Mouse (Mus musculus) B cell, adult (primary cell): ENCODE data around the gene Cenpp. TPM values are rescaled to one million over a fixed set of nuclear protein-coding genes. Genes with fewer than 3 reads are reported as not detected.

Source experiments
- total RNA-seq: library from RNA; stranded (reverse); gene quantifications from 4 replicates; pipeline ENCODE4 v1.2.4, GENCODE M21; 2023; ENCODE audit not compliant: inconsistent age

Cenpp gene
- total RNA-seq = 0.67 to 2.0 TPM (median 1.4 TPM) in 4 replicates

DNA sequence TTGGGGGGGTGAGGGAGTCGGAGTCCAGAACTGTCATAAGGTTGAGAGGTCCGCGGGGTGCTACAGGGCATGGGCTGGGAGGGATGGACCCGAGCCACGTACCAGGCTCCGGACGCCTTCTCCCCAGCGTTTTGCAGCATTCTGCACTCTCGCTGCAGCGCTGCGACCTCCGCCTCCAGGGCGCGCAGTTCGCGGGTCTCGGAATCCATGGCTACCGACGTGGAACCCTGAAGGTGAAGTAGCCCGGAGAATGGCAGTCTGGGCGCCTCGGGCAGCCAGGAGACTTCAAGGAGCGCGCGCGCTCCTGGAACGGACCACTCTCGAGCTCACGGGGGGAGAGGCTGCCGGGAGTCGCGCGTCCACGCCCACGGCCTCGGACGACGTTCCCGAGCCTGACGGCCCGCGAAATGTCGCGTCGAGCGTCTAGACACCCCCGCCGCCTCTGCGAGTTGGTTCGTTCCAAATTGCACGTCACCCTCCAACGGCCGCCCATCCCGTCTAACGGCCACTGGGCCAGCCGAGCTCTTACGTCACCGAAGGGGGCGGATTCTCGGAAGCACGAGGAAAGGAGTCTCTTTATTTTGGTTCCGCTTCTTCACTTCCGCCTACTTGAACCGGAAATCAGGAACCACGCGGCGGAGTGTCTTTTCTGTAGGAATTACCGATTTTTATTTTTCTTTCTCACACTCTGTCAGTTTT is at the start of gene Cenpp, which contains the start of gene Nol8:
TSS of gene Cenpp (minus strand) at position 305 of the 699 bp plus-strand sequence.
TSS of gene Nol8 (plus strand) at position 598 of the 699 bp plus-strand sequence.

DNA sequence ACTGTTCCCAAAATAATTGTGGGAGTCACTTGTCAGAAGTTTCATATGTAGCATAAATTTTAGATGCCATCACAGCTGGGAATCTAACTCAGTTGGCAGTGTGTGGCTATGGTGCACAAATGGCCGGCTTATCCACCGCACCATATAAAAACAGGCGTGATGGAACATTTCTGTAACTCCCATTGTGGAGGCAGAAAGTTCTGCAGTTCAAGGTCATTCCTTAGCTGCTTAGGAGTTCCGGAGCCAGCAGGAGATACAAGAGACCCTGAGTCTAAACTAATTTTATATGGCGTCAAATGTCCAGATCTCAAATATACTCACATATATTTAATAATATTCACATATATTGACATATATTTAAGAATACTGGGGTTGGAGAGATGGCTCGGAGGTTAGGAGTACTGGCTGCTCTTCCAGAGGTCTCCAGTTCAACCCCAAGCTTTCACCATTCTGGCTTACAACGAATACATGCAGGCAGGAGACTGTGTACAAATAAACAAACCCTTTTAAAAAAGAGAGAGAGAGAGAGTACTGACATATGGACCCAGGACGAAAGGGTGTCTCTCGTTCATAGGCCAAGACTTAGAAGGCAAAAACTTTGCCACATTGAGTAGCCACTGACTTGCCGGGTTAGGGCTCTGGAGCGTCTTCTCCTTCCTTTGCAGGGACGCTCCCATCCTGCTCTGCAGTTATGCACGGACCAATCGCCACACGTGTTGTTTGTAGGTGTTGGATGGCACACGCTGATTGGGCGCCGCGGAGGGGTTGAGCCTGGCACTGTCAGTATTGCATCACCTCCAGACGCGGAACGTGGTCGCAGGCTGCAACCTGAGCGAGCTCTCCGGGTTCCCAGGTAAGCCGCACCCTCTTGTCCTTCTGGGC is 29.0 kb upstream of the Cenpp start, which contains the start of gene Iars:
TSS of gene Iars (plus strand) at position 750 of the 882 bp plus-strand sequence.

DNA sequence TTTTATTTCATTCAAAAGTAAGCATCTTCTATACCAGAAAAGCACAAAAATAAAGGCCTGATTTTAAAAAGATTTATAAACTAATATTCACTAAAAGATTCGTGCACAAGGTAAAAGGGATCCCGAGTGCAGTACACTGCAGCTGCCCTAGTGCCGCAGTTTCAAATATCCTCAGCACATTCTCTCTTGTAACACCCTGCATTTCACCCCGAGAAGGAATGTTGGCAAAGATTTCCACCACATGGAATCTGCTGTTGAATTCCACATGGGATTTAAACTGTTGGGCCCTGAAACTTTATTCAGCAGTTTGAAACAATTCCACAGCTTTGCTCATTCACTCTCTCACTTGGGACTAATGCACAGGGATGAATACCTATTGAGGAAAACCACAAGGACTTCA is 44.9 kb downstream of the Cenpp start, which contains the start of gene Ogn:
TSS of gene Ogn (plus strand) at position 333 of the 400 bp plus-strand sequence.

DNA sequence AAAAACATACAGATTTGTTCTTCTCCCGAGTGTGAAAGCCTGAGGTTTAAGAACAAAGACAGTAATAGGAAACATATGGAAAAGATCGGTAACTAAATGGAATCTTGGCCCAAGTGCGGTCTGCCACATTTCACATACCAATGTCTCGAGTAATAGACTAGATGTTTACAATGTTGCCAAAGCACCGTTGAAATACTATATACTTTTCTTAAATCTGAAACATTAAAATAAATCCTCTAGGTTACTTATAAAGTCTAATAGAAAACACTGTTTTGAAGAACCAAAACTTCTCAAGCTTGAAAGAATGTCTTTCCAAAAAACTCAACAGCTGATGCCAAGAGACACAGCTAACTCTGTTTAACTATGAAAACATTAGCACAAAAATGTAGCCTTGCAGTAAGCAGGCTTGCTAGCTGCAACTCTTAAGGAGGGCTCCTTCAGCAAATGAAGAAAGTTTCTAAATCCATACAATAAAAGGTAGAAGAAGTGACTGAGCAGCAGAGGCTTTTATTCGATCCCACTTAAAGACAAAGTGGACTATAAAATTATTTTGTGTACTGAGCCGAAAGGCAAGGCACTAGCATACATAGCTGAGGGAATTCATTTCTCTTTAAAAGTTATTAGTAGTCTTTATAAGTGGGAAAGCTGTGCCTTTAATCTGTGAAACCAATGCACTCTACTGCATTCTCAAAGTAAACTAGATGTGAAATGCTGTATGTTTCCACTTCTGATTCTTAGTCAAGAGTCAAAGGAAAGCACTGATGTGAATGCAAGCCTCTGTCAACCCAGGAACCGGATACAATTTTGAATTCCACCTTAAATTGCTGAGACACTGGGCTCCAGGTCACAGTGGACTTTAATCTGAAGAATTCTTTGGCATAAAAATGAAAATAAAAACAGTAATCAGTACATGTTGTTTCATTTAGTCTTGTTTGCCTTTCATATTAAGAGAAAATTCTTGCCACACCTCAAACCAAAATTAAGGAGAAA is 70.7 kb downstream of the Cenpp start, which contains the start of gene Omd:
TSS of gene Omd (plus strand) at position 922 of the 990 bp plus-strand sequence.

DNA sequence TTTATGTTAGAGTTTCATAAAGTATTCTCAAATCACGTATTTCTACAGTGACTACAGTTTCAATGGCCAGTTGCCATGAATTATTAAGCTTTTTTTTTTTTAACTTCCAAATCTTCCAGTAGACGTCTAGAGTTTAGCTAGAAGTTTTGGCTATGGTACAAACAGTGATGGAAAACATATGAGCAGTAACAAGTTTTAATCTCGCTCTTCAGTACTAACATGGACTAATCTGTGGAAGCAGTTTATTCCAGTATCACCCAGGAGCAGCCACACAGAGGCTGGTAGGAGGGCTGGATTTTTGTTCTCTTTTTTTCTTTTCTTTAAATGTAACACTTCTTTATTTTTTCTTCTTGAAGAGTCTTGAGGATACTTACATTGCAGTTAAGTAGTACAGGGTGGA is 108.3 kb downstream of the Cenpp start, which contains the start of gene Aspn:
TSS of gene Aspn (plus strand) at position 165 of the 400 bp plus-strand sequence.

DNA sequence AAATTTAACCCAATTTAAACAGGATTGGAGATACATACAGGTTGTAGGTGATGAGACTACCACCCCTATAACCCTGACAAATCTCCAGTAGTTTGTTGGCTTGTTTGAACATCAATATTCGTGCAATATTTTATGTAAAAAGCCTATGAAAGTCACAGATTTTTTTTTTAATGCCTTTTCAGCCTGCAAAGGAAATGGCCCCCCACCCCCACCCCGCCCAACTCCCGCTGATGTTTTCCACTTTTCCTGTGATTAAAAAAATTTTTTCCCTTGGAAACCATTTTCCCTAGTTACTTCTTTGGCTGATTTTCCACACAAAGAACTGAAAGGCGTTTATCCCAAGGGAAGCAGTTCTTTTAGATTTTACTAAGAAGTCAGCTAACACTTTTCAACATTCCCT is 148.1 kb downstream of the Cenpp start, which contains the start of gene Ecm2:
TSS of gene Ecm2 (plus strand) at position 301 of the 400 bp plus-strand sequence.

DNA sequence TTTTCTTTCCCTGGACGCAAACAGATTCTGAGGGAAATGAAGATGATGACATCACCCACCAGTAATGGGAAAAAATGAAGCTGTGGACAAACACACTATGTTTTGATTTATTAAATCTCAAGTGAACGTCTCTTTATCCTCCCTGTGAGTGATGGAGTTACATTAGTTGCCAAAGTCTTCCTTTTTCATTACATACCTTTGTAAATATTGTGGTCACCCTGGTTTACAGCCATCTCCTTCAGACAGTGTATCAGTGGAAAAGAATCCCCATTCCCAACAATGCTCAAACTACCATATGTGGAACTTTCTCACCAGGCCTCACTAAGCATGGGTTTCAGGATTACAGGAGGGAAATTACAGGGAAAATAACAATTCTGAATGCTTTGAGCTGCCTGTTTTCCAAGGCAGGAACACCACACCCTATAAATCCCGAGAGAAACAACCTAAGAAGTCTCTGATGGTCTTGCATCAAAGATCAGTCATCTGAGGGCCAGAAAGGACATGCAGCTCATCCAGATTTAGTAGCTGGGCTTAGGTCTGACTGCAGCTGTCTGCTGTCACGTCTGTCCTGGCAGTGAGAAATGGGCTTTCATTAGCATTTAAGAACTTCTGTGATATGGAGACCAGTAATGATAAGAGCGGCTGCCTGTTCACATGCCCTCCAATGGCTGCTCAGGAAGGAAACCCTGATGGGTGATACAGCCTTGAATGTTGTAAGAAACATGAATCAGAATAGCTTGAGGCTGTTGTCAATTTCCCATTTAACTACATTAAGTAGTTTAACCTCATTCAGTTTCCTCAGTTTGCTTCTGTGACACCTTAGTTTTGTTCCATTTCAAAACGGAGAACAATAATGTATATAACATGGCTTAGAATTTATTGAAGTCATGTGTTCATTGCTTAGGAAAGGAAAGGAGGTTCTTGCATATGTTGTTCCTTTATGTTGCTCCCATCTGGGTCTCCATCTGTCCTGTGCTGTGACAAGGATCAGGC is 159.9 kb downstream of the Cenpp start, which contains the start of gene Tes3-ps:
TSS of gene Tes3-ps (plus strand) at position 943 of the 993 bp plus-strand sequence.

DNA sequence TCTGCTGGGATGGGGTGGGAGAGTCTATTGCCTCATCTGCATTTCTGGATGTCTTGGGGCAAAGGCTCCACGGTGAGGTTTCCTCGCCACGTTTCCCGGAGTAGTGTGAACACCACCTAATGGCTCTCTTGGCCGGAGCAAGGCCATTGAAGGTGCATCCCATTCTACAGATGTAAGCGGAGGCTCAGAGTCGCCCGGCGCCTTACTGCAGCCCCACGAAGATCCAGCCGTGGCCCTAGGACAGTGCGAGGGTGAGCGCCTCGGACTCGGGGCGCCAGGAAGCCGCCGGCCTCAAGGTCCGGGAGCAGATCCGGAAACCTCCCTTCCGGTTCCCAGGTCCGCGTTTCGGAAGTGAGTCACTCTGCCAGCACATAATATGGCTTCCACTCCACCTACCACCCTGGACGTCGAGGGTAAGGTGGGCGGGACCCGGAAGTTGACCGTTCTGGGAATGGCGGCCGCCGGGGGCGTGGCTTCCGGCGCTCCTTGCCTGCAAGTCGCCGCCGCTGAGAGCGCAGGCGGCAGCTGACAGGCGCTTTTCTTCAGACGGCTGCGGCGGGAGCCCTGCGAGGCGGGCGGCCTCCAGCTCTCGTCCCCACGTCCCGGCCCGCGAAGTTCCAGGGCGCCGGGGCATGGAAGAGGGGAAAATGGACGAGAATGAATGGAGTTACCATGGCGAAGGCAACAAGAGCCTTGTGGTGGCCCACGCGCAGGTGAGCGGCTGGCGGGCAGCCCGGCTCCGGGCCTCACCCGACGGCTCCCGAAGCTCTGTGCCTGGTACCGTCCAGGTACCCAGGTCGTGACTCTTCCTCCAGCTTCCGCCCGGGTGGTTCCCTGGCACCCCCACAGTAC is 231.6 kb downstream of the Cenpp start, which contains the start of gene Ippk:
TSS of gene Ippk (plus strand) at position 496 of the 852 bp plus-strand sequence.

Other genes starting within 250 kb of the Cenpp start
- 7.0 to 8.0 TPM (median 7.0 TPM) in 4 replicates for gene Ippk, start 231.5 kb downstream of the Cenpp start, total RNA-seq
- gene Tes3-ps, start 159.5 kb downstream of the Cenpp start, total RNA-seq = 0.66 to 1.6 TPM (median 0.85 TPM) in 4 replicates
- not detected in 4 replicates for gene Ecm2, start 148.0 kb downstream of the Cenpp start, total RNA-seq
- not detected in 4 replicates for gene Aspn, start 108.3 kb downstream of the Cenpp start, total RNA-seq
- gene Omd, start 70.3 kb downstream of the Cenpp start, total RNA-seq = not detected in 4 replicates
- gene Ogn, start 44.7 kb downstream of the Cenpp start, total RNA-seq = not detected in 4 replicates
- 39.0 to 48.0 TPM (median 41.0 TPM) in 4 replicates for gene Nol8, start 293 bp upstream of the Cenpp start, total RNA-seq
- gene Iars, start 29.3 kb upstream of the Cenpp start, total RNA-seq = 80.9 to 99.9 TPM (median 88.8 TPM) in 4 replicates
- not detected in 4 replicates for gene Gm30302, start 146.2 kb upstream of the Cenpp start, total RNA-seq